Mouse (Mus musculus): ENCODE results near the gene Rufy3.

Rufy3 gene

DNA sequence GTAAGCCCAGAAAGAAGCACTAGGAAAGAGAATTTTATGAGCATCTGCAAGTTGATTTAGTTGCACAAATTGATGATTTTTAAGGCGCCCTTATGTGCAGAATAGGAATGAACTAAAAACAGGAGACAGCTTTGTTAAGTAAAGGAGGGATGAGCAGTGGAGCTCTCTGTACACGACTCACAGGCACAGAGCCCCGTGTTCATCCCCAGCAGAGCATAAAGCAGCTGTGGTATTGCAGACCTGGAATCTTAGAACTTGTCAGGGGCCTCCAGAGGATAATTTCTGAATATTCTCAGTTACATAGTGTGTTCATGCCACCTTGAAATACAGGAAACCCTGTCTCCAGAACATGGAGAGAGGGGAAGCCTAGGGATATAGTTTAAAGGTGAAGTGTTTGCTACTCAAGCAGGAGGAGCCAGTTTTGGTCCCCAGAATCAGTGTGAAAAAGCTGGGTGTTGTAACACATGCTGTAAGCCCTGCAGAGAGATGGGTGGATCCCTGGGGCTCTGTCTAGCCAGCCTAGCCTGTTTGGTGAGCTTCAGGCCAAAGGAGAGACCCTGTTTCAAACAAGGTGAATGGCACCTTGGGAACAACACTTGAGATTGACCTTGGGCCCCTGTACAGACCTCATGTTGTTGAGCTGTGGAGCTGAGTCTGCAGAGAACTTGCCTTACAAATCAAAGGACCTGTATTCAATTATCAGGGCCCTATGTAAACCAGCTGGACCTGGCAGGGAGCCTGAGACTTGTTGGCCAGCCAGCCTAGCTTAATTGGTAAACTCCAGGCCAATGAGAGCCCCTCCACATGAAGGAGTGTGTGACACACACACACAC is 10.9 kb downstream of the Rufy3 start:
- DNase-seq (ENCODE audit: low read depth, low spot score) = no peak

DNA sequence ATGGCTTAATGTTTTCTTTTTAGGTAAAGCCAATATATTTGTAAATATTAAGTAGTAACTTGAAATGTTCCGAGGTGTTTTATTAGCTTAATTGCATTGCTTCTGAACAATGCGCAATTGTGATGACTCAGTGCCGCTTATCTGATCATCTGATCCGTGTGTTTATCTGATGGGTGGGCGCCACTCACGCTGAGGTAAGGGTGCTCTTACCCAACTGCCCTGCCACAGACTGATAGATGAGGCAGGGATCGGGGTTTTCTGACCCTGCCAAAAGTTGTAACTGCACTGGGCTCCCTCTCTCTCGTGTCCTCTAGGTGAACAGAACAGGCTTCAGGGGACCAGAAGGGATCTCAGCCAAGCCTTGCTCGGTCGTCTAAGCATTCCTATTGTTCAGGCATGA is 15.8 kb downstream of the Rufy3 start:
- no peak for DNase-seq (ENCODE audit: low read depth, low spot score)

DNA sequence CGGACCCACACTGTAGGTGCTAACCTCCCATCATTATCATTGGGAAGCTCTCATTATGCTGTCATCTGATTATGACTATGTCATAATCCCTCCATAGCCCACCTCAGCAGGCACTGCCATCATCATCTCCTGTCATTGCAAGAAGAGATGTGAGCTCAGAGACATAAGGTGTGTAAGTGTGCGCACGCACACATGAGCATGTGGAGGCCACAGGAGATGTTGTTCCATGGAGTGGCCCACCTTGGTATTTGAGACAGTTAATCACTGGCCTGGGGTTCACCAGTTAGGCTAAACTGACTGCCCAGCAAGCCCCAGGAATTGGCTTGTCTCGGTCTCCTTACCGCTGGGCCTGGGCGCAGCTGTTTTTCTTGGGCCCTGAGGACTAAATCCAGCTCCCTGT is 16.5 kb downstream of the Rufy3 start:
- no peak for DNase-seq (ENCODE audit: low read depth, low spot score)

DNA sequence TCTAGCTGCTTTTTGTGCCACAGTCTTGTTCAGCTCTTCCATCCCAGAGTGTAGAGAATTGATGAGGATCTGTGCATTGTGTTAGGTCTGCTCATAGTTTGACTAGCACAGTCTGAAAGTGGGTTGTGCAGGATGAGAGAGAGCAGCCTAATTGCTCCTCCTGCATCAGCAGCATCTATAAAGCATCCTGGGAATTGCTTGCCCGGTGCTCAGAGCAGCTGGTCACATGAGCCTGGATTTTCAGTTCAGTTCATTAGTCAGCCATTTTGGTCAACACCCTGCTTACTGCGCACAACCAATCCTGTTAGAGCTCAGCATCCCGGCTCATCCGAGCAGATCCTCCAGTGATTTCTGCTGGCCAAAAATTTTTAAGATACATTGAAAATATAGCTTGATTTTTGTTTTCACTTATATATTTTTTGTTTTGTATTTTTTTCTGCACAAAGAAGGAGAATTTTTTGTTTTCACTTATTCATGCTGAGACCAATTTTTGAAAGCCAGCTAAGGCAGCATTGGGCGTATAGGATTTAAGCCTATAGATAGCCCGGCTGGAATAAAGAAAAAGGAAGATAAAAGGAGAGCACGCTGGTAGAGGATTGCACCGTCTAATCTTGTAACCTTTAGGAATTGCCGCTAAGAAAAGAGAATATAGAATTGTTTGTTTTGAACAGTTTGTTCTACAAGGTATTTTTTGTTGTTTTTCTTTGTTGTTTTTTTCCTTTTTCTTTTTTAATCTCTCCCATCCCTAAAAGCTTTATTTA is 18.6 kb downstream of the Rufy3 start:
- peak; percentile 38 for DNase-seq (ENCODE audit: low read depth, low spot score)

DNA sequence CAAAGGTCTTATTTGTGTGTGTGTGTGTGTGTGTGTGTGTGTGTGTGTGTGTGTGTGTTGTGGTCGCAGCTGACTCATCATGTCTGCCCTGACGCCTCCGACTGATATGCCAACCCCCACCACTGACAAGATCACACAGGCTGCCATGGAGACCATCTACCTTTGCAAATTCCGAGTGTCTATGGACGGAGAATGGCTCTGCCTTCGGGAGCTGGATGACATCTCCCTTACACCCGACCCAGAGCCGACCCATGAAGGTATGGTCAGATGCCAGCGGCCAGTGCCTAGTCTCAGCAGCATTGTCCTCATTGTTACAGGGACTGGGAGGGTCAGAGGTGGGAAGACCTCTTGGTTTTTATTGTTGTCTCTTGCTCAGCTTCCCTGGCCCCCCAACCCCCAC is 19.2 kb downstream of the Rufy3 start:
- DNase-seq (ENCODE audit: low read depth, low spot score) = no peak

DNA sequence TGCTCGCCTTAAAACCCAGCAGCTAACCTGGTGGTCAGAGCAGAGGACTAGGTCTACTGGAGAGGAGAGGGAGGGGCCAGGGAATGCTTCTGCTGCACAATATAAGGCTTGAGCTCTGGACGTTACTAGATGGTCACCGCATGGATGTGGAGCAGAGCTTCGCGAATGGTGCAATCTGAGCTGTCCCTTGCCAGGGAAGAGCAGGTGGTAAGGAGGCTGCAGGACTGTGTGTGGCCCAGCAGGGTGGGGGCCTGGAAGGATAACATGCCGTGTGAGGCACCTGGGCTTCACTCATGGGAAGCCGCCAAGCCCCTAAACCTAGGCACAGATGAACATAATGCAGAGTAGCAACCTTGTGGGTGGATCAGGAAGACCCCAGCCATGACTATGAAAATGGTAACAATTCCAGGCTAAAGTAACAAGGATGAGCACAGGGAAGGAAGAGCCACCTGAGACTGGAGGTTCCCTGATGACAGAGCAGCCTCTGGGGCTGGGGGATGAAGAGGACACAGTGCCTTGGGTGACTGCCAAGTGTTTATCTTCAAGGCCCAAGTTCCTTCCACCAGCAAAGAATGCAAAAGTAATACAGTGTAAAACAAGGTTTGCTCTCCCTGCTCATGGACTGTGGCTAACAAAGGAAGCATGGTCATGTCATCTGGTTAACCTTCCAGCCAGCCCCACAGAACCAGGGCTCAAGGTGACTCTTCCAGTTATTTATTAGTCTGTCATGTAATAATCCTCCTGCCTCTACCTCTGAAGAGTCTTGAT is 21.8 kb downstream of the Rufy3 start:
- no peak for DNase-seq (ENCODE audit: low read depth, low spot score)

DNA sequence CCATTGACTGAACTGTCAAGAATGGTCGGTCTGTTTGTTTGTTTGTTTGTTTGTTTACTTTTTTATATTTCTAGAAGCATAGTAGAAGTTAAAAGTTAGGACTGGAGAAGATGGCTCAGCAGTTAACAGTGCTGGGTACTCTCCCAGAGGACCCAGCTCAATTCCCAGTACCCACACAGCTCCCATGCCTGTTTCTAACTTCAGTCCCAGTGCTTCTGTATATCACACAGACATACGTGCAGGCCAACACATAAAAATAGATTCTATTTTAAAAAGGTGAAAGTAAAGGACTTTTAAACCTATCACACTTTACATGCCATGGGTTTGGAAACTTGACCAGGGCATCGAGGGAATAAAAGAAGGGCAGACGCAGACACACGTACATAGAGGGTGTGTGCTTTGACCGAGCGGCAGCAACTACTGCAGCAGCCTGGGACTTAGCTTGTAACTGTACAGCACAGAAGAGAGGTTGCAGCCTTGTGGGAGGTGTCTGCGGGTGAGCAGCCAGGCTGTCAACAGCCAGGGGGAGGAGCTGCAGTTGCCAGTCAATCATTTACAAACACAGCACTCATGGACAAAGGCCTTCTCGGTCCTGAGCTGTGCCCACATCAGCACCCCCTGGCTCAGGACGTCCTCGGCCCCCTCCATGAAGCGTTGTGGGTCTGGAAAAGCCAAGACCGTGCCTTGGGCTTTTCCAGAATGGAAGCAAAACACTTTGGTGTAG is 22.5 kb downstream of the Rufy3 start:
- DNase-seq (ENCODE audit: low read depth, low spot score) = no peak

DNA sequence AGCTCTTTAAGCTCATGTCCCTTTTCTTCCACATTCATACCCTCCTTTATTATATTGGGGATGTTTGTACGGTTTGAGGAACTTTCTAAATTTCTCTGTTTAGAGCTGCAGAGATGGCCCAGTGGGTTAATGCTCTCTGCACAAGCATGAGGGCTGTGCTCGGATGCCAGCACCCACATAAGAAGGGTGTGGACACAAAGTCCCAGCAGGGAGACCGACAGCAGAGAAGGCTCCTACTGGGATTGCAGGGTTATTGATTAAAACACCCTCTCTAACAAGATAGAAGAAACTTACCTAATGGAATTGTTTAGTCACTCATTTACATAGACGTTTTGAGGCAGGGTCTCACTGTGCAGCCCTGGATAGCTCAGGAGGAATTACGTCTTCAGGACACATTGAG is 23.6 kb downstream of the Rufy3 start:
- no peak for DNase-seq (ENCODE audit: low read depth, low spot score)

DNA sequence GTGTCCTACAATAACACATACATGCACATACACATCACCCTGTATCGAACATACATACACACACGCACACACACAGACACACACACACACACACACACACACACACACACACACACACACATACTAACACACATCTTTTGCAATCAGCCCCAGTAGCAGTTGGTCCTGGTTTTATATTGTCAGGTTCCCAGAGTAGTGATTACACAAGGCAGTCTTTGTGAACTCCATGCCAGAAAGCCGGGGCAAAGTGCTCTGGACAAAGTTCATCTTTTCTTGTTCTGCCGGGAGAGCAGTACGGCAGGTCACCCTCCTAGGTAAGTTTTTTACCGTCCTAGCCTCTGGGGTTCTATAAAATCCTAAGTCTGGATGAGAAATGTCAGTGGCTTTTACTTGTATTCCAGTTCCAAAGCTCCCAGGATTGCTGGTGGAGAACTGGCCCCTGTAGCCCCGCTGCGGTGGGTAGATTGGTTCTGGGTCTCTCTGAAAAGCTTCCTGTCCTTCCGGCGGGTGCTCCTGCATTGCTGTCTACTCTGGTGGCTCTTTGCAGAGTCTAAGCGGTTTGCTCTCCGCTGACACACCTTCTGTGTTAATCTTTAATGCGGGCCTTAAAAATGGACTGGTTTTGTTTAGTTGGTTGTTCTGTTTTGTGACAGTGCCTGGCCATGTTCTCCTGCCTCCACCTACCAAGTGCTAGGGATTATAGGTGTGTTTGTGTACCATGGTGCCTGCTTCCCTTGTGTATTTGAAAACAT is 28.8 kb downstream of the Rufy3 start:
- no peak for DNase-seq (ENCODE audit: low read depth, low spot score)

DNA sequence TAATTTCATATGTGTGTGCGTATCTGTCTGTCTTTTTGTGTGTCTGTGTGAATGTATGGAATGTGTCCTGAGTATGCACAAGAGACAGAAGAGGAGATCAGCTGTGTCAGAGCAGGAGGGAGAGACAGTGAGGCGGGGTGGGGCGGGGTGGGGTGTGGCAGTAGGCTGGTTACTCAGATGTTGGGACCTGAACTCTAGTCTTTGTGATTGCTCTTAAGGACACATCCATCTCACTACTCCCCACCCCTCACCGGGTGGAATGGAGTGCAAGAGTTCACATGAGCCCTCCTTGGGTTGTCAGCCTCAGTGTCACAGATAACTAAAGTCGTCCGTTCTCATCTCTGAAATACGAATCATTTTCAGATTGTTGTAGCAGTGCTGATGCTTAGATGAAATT is 29.3 kb downstream of the Rufy3 start:
- no peak for DNase-seq (ENCODE audit: low read depth, low spot score)

DNA sequence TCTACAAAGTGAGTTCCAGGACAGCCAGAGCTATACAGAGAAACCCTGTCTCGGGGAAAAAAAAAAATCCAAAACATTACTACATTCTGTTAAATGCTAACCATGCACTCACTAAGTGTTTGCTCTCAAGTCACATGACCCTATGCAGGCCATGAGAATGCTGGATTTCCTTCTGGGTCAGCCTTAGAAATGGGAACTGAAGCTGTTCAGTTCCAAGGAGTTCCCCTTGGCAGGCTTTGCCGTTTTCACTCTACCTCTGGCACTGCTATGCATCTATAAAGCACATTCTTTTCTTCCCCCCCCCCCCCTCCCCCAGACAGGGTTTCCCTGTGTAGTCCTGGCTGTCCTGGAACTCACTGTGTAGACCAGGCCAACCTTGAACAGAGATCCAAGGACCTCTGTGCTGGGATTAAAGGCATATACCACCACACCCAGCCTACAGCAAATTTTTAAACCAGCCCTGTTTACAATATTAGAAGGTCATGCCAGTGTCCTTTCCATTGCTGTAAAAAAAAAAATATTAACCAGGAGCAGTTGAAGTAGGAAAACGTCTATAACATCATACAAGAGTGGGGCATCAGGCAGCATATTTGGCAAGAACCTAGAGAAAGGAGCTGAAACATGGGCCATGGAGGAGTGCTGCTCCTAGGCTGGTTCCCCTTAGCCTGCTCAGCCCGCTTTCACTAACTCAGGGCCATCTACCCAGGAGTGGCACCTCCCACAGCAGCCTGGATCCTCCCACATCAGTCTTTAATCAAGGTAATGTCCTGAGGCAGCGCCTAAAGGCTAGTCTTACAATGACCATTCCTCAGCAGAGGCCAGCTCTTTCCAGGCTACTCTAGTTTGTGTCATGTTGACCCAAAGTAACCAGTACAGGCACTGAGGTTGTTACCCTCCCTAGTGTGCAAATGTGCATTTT is 31.0 kb downstream of the Rufy3 start:
- DNase-seq (ENCODE audit: low read depth, low spot score) = no peak

DNA sequence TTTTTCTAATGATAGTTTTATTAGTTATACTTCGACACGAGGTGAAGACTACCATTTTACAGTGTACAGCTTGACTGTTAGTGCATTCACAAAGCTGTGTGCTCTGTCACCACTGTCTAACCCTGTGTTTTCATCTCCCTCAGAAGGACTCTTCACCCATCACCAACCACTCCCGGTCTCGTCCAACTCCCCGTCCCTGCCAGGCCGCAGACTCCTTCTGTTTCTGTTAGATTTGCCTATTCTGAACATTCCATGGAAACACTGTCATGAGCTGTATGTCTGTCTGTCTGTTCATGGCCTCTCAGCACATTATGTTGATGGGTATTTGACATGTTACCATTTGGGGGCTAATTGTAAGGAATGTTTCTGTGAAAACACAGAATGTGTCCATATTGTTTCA is 34.1 kb downstream of the Rufy3 start:
- DNase-seq (ENCODE audit: low read depth, low spot score) = no peak

DNA sequence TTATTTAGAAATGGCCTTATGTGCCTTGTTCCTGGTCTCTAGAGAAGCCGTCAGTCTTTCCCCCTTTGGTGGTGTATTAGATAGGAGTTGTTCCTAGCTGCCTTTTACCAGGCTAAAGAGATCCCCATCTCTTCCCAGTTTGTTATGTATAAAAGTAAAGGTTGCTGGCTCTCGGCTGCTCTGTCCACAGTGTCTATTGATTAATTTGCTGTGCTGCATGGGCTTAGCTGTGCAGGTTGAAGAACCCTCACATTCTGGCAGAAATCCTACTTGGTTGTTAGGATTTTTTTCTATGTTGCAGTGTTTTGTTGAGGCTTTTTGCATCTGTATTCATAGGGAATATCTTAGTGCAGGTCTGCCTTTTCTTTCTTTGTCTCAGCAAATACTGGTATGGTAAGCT is 37.2 kb downstream of the Rufy3 start:
- DNase-seq (ENCODE audit: low read depth, low spot score) = no peak

DNA sequence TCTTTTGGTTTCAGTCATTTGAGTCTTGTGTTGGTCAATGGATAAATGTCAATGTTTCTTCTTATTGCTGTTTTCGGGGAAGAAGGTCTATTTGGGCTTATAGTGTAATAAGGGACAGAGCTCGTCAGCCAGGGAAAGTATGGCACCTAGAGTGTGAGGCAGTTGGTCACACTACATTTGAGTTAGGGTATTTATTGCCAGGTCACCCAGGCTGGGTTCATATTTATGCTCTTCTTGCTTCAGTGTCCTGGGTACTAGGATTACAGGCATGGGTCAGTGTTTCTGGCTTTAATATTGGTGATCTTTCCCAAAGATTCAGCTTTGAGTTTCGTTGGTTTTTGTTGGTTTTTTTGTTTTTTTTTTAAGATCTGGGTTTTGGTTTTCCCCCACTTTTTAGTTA is 37.9 kb downstream of the Rufy3 start:
- no peak for DNase-seq (ENCODE audit: low read depth, low spot score)

DNA sequence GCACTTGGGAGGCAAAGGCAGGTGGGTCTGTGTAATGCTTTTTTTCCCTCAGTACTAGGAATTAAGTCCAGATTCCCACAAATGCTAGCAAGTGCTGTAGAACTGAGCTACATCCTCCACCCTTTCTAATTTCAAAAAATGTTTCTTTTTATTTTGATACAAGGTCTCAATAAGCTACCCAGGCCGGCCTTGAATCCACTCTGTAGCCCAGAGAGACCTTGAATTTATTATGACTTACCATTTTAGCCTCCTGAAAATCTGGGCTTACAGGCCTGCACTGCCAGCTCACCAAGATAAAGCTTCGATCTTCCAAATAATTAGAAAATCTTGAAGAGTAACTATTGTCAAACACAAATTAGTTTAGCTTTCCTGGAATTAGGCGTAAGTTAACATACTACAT is 39.2 kb downstream of the Rufy3 start:
- DNase-seq (ENCODE audit: low read depth, low spot score) = no peak

DNA sequence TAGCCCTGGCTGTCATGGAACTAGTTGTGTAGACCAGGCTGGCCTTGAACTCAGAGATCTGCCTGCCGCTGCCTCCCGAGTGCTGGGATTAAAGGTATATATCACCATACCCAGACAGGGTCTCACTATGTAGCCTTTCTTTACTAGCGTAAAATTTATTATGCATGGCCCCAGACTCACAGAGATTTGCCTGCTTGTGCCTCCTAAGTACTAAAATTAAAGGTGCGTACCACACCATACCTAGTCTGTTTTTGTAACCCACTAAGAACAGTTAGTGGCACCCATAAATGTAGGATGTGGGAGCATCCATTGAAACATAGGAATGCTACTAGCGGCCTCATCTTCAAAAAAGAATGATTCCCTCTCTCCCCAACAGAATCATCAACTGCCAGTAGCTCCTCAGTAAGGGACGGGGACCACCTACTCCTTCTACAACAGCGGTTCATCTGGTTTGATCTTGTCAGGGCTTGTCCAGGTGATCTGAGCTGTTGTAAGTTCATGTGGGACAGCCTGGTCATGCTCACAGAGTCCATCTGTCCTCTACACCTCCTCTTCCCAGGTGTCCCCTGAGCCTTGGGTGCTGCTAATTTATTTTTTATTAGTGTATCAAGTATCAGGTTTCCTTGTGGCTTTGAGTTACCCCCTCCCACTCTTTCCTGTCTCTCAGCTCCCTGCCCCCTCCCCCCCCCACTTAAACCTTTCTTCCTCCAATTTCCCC is 40.0 kb downstream of the Rufy3 start:
- DNase-seq (ENCODE audit: low read depth, low spot score) = no peak

DNA sequence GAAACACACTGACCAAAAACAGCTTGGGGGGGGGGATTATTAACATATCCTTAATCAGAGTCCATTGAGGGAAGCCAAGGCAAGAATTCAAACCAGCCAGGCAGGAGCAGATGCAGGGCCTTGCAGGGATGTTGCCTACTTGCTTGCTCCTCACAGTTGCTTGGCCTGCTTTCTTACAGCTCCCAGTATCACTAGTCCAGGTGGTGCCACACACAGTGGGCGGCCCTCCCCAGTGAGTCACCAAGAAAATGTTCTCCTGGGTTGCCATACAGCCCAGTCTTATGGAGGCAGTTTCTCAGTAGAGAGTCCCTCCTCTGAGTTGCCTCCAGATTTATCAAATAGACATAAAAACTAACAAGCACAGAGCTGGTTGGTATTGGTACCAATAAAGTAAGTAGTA is 49.3 kb downstream of the Rufy3 start:
- DNase-seq (ENCODE audit: low read depth, low spot score) = no peak

DNA sequence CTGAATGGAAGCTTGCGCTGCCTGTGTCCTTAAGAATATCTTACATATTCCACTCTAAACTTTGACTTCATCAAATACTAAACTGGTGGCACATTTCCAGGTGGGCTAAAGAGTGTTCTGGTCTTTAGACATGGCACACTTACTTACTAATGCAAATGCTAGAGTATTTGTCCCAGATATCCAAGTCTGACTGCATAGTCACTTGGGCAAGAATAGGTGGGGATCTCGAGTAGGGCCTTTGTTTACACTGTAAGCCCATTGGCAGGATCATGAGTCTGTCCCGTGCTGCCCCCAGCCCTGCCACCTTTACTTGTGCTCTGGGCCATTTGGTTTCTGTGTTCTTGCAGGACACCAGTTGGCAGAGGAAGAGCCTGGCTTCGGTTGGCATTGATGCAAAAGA is 52.1 kb downstream of the Rufy3 start:
- no peak for DNase-seq (ENCODE audit: low read depth, low spot score)

DNA sequence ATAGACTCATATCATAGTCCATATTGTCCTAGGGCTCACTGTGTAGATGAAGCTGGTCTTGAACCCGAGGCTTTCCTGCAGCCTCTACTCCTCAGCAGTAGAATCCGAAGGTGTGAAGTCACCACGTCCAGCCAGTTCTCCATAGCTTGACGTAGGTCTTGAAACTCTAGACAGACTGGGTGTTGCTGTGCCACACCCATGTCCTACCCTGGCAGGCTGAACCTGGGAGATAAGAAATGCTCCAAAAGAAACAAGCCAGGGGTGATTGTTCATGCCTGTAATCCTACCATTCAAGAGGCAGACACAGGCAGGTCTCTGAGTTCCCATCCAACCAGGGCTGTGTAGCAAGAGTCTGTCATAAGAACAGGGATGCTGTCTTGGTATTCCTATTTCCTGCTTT is 62.7 kb downstream of the Rufy3 start:
- DNase-seq (ENCODE audit: low read depth, low spot score) = no peak

Data from embryo, embryonic 11.5 days (tissue).